Mouse (Mus musculus): ENCODE results near the gene Scarb2. TPM values are rescaled to one million over a fixed set of nuclear protein-coding genes. Genes with fewer than 3 reads are reported as not detected.

The Scarb2 gene
- polyA plus RNA-seq, 1 experiment from 2014 or later, result 17.6 TPM

DNA sequence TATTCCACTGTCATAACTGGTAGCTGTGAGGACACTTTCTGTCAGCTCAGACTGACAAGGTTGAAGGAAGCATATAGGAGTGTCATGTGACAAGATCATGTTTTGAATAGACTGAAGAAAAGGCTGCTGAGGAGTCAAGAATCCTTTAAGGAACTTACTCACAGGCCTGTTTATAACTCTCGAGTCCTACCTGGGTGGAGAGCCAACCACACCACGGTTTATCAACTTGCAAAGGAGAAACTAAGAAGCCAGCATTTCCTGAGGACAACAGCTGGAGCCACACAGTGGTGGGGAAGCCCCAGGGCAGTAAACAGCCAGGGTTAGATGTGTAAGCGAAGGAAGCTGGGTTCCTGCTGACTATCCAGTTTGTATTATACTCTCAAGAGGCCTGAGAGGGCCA lies 7.3 kb downstream of the Scarb2 start:
- Histone ChIP-seq H3K4me2 (ENCODE audit: low read depth, low read length) (no peak overlapping the region), H3K9me3 (ENCODE audit: control insufficient read depth, low read length) (no peaks in the 10 kb centered on the region), H3K27me3 (ENCODE audit: control insufficient read depth, insufficient read depth, low read length) (no peaks in the 10 kb centered on the region), H3K9ac (replicated peaks; ENCODE audit: low read depth, low read length) (no peak overlapping the region; the same call in 1 of the 2 replicates), H3K27ac (ENCODE audit: low read depth, low read length) (no peak overlapping the region; the same call in 1 of the 2 replicates), H3K4me3 (ENCODE audit: low read depth, low read length) (no peak overlapping the region), H3K36me3 (ENCODE audit: control insufficient read depth, insufficient read depth, low read length) (no peaks in the 10 kb centered on the region), H3K4me1 (ENCODE audit: control insufficient read depth, insufficient read depth, low read length) (peaks cover 16% of the 10 kb centered on the region; the same call in 1 of the 2 replicates)
- WGBS, result 62% methylated on average over 3 of the region's 3 CpGs
- no peak for ATAC-seq (ENCODE audit: low read depth)

DNA sequence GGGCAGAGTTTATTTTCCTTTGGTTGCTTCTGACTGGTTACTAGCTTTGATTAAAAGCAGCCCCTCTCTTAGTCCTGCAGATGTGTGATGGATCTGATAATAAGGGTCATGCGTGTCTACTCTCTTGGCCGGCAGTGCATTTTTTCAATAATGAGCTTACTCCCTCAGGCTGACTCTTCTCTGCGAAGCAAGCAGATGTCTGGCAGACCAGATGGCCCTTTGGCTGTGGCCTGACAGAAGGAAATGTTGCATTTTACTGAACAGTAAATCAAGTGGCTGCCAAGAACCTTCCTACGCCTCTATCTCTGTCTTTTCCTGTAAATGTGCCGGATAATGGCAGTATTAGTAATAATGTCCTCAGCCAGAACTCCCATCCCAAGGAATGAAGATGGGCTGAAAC lies 8.0 kb downstream of the Scarb2 start:
- Histone ChIP-seq H3K27me3 (ENCODE audit: control insufficient read depth, insufficient read depth, low read length) (no peaks in the 10 kb centered on the region), H3K4me2 (ENCODE audit: low read depth, low read length) (no peak overlapping the region), H3K9ac (replicated peaks; ENCODE audit: low read depth, low read length) (no peak overlapping the region; the same call in 1 of the 2 replicates), H3K9me3 (ENCODE audit: control insufficient read depth, low read length) (no peaks in the 10 kb centered on the region), H3K4me1 (ENCODE audit: control insufficient read depth, insufficient read depth, low read length) (peaks cover 16% of the 10 kb centered on the region; the same call in 1 of the 2 replicates), H3K36me3 (ENCODE audit: control insufficient read depth, insufficient read depth, low read length) (no peaks in the 10 kb centered on the region), H3K4me3 (ENCODE audit: low read depth, low read length) (no peak overlapping the region), H3K27ac (ENCODE audit: low read depth, low read length) (peak overlapping the region; percentile 60; the same call in 1 of the 2 replicates)
- peak; percentile 44 for ATAC-seq (ENCODE audit: low read depth)
- 17% methylated on average over 5 of the region's 5 CpGs for WGBS

DNA sequence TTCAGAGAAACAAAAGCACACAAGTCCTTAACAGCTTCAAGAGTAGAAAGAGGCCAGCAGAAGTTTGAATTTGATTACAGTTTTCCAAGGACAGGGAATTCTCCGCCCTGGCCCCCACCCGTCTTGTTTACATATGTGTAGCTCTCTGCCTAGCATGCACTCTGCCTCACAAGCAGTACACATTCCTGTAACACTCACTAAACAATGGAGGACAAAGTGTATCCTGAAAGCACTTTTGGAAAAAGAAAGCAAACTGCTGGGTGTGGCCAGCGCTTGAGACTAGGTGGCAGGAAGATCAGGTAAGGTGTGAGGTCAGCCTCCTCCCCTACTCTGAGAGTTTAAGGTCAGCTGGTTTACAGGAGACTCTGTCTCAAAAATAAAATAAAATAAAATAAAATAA lies 8.4 kb downstream of the Scarb2 start:
- Histone ChIP-seq H3K27me3 (ENCODE audit: control insufficient read depth, insufficient read depth, low read length) (no peaks in the 10 kb centered on the region), H3K36me3 (ENCODE audit: control insufficient read depth, insufficient read depth, low read length) (no peaks in the 10 kb centered on the region), H3K4me2 (ENCODE audit: low read depth, low read length) (no peak overlapping the region), H3K4me1 (ENCODE audit: control insufficient read depth, insufficient read depth, low read length) (peaks cover 15% of the 10 kb centered on the region; the same call in 1 of the 2 replicates), H3K9me3 (ENCODE audit: control insufficient read depth, low read length) (no peaks in the 10 kb centered on the region), H3K4me3 (ENCODE audit: low read depth, low read length) (no peak overlapping the region), H3K27ac (ENCODE audit: low read depth, low read length) (no peak overlapping the region), H3K9ac (replicated peaks; ENCODE audit: low read depth, low read length) (no peak overlapping the region)
- no peak for ATAC-seq (ENCODE audit: low read depth)
- 90% methylated on average over 3 of the region's 3 CpGs for WGBS

- Histone ChIP-seq H3K4me1 (ENCODE audit: control insufficient read depth, insufficient read depth, low read length) (peaks cover 9% of the 10 kb centered on the region; the same call in 1 of the 2 replicates), H3K27me3 (ENCODE audit: control insufficient read depth, insufficient read depth, low read length) (no peaks in the 10 kb centered on the region), H3K4me3 (ENCODE audit: low read depth, low read length) (no peak overlapping the region), H3K4me2 (ENCODE audit: low read depth, low read length) (no peak overlapping the region), H3K27ac (ENCODE audit: low read depth, low read length) (no peak overlapping the region), H3K9me3 (ENCODE audit: control insufficient read depth, low read length) (no peaks in the 10 kb centered on the region), H3K9ac (replicated peaks; ENCODE audit: low read depth, low read length) (no peak overlapping the region), H3K36me3 (ENCODE audit: control insufficient read depth, insufficient read depth, low read length) (no peaks in the 10 kb centered on the region)
- no peak for ATAC-seq (ENCODE audit: low read depth)
- 86% methylated on average over 7 of the region's 7 CpGs for WGBS
Measured at GRCm38 (mm10) chr5:92495771-92496409, 10.7 kb downstream of the Scarb2 start.

DNA sequence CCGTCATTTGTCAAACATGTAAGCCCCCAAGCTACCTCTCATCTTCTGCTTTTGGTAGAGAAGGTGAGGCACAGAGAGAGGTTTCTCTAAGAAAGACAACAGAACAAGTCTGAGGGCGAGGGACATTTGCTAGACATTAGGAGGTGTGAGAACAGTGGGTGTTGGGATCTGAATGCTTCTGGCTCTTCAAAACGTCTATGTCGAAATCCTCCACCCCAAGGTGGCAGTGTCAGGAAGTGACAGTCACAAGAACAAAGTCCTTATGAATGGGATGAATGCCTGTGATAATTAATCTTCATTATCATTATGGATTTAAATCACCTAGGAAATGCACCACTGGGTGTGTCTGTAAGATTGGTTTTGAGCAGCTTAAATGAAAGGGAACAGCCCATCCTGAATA lies 11.3 kb downstream of the Scarb2 start:
- no peaks in the 10 kb centered on the region for H3K36me3 ChIP-seq (ENCODE audit: control insufficient read depth, insufficient read depth, low read length)
- no peak overlapping the region for H3K9ac ChIP-seq (replicated peaks; ENCODE audit: low read depth, low read length)
- ATAC-seq (ENCODE audit: low read depth), result no peak
- no peaks in the 10 kb centered on the region for H3K27me3 ChIP-seq (ENCODE audit: control insufficient read depth, insufficient read depth, low read length)
- peaks cover 9% of the 10 kb centered on the region; the same call in 1 of the 2 replicates for H3K4me1 ChIP-seq (ENCODE audit: control insufficient read depth, insufficient read depth, low read length)
- no peak overlapping the region for H3K4me3 ChIP-seq (ENCODE audit: low read depth, low read length)
- H3K4me2 ChIP-seq (ENCODE audit: low read depth, low read length), result no peak overlapping the region
- H3K9me3 ChIP-seq (ENCODE audit: control insufficient read depth, low read length), result no peaks in the 10 kb centered on the region
- H3K27ac ChIP-seq (ENCODE audit: low read depth, low read length), result no peak overlapping the region
- WGBS, result 60% methylated on average over 4 of the region's 4 CpGs

DNA sequence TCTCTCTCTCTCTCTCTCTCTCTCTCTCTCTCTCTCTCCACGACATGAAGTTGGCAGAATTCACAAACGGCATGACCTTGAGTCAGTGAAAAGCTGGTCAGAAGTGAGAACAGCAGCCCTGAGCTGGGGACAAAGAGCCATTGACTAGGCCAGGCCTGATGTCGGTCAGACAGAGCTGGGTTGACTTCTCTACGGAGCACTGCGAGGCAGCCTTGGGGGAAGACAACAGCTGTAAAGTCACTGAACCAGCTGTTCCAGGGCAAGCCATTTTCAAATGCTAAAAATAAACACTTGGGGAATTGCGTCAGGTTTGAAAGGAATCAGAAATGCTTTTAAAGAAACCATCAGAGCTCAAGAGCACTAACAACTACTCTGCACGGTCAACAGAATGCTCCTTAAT lies 13.2 kb downstream of the Scarb2 start:
- H3K27ac ChIP-seq (ENCODE audit: low read depth, low read length), result no peak overlapping the region
- no peak overlapping the region for H3K4me2 ChIP-seq (ENCODE audit: low read depth, low read length)
- no peaks in the 10 kb centered on the region for H3K9me3 ChIP-seq (ENCODE audit: control insufficient read depth, low read length)
- no peaks in the 10 kb centered on the region for H3K36me3 ChIP-seq (ENCODE audit: control insufficient read depth, insufficient read depth, low read length)
- no peaks in the 10 kb centered on the region for H3K27me3 ChIP-seq (ENCODE audit: control insufficient read depth, insufficient read depth, low read length)
- WGBS, result 50% methylated on average over 7 of the region's 7 CpGs
- ATAC-seq (ENCODE audit: low read depth), result no peak
- H3K4me1 ChIP-seq (ENCODE audit: control insufficient read depth, insufficient read depth, low read length), result no peaks in the 10 kb centered on the region; the same call in 1 of the 2 replicates
- no peak overlapping the region for H3K4me3 ChIP-seq (ENCODE audit: low read depth, low read length)
- H3K9ac ChIP-seq (replicated peaks; ENCODE audit: low read depth, low read length), result no peak overlapping the region

- H3K27ac ChIP-seq (ENCODE audit: low read depth, low read length), result 0 out of 2 replicates have a peak overlapping the region, but pooled peaks have one; percentile 16
- no peak overlapping the region for H3K9ac ChIP-seq (replicated peaks; ENCODE audit: low read depth, low read length)
- 66% methylated on average over 4 of the region's 4 CpGs for WGBS
- no peaks in the 10 kb centered on the region for H3K4me1 ChIP-seq (ENCODE audit: control insufficient read depth, insufficient read depth, low read length)
- no peak for ATAC-seq (ENCODE audit: low read depth)
- H3K36me3 ChIP-seq (ENCODE audit: control insufficient read depth, insufficient read depth, low read length), result no peaks in the 10 kb centered on the region
- H3K4me3 ChIP-seq (ENCODE audit: low read depth, low read length), result no peak overlapping the region
- no peaks in the 10 kb centered on the region for H3K9me3 ChIP-seq (ENCODE audit: control insufficient read depth, low read length)
- no peaks in the 10 kb centered on the region for H3K27me3 ChIP-seq (ENCODE audit: control insufficient read depth, insufficient read depth, low read length)
- no peak overlapping the region for H3K4me2 ChIP-seq (ENCODE audit: low read depth, low read length)
Measured at GRCm38 (mm10) chr5:92490779-92491178, 15.9 kb downstream of the Scarb2 start.

DNA sequence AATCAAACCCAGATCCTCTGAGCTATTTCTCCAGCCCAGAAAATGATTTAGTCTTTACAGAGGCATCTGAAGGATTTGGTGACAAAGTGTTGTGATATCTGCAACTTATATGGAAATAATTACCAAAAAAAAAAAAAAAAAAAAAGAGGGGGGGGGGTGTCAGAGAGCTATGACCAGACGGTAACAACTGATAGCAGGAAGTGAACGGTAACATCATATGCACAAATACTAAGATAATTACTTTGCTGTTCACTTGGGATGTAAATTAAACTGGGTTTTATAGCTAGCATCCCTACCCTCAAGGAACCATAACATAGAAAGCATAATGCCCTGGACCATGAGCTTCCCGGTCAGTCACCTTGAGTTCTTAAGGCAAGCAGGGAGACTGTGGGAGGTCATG lies 16.3 kb downstream of the Scarb2 start:
- Histone ChIP-seq H3K36me3 (ENCODE audit: control insufficient read depth, insufficient read depth, low read length) (no peaks in the 10 kb centered on the region), H3K9ac (replicated peaks; ENCODE audit: low read depth, low read length) (no peak overlapping the region), H3K4me3 (ENCODE audit: low read depth, low read length) (no peak overlapping the region), H3K4me1 (ENCODE audit: control insufficient read depth, insufficient read depth, low read length) (no peaks in the 10 kb centered on the region), H3K4me2 (ENCODE audit: low read depth, low read length) (no peak overlapping the region), H3K27ac (ENCODE audit: low read depth, low read length) (0 out of 2 replicates have a peak overlapping the region, but pooled peaks have one; percentile 16), H3K27me3 (ENCODE audit: control insufficient read depth, insufficient read depth, low read length) (no peaks in the 10 kb centered on the region), H3K9me3 (ENCODE audit: control insufficient read depth, low read length) (no peaks in the 10 kb centered on the region)
- 44% methylated on average over 3 of the region's 3 CpGs for WGBS
- no peak for ATAC-seq (ENCODE audit: low read depth)

DNA sequence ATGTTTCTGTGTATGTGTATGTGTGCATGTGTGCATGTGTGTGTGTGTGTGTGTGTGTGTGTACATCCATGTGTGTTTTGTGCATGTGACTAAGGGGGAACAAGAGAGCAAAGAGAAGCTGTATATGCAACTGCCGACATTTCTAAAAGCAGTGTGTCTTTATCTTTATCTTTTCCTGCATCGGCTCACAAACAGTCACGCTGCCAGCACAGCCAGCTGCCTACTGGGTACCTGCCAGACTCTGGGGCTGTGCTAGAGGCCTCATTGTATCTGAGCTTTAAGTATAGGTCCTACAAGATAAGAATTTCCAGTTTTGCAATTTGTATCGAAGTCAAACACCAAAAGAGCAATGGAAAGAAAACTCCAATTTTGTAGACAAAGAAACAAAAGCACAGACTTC lies 17.1 kb downstream of the Scarb2 start:
- H3K4me3 ChIP-seq (ENCODE audit: low read depth, low read length), result no peak overlapping the region
- 59% methylated on average over 4 of the region's 4 CpGs for WGBS

More for the DNA sequence above, 17.1 kb downstream of the Scarb2 start:
- no peaks in the 10 kb centered on the region for H3K9me3 ChIP-seq (ENCODE audit: control insufficient read depth, low read length)
- H3K27ac ChIP-seq (ENCODE audit: low read depth, low read length), result no peak overlapping the region
- no peak overlapping the region for H3K9ac ChIP-seq (replicated peaks; ENCODE audit: low read depth, low read length)
- no peak overlapping the region for H3K4me2 ChIP-seq (ENCODE audit: low read depth, low read length)
- H3K4me1 ChIP-seq (ENCODE audit: control insufficient read depth, insufficient read depth, low read length), result no peaks in the 10 kb centered on the region
- no peak for ATAC-seq (ENCODE audit: low read depth)
- H3K27me3 ChIP-seq (ENCODE audit: control insufficient read depth, insufficient read depth, low read length), result no peaks in the 10 kb centered on the region
- 0 out of 2 replicates have a peak, but pooled peaks cover 3% of the 10 kb centered on the region for H3K36me3 ChIP-seq (ENCODE audit: control insufficient read depth, insufficient read depth, low read length)
